Mouse (Mus musculus): ENCODE results near the gene Man2c1. TPM values are rescaled to one million over a fixed set of nuclear protein-coding genes. Genes with fewer than 3 reads are reported as not detected.

Gene Man2c1
- polyA plus RNA-seq, 1 experiment: not detected

GRCm38 (mm10) chr9:57168411-57168810, 37.9 kb downstream of the Man2c1 start:
- TF ChIP-seq POLR2A (IDR thresholded peaks at IDR 0.05; ENCODE audit: insufficient read depth, low read depth, low read length) (no peak), CTCF (IDR thresholded peaks at IDR 0.05; ENCODE audit: insufficient read depth, low read depth, low read length) (no peak)
- H3K27ac ChIP-seq (ENCODE audit: insufficient read depth, low read depth, low read length): no peak overlapping the region
- H3K4me1 ChIP-seq (ENCODE audit: control insufficient read depth, insufficient read depth, low read length): no peaks in the 10 kb centered on the region
- WGBS: 84% methylated on average over 5 of the region's 5 CpGs
- H3K4me3 ChIP-seq (ENCODE audit: insufficient read depth, low read depth, low read length): no peak overlapping the region

Other genes with a start within 250 kb of the Man2c1 start
- not detected in 2 replicates for gene Snx33, start 202.3 kb upstream of the Man2c1 start, polyA plus RNA-seq (2012; ENCODE audit: insufficient read depth, insufficient read length, low replicate concordance, missing spikeins)
- not detected in 2 replicates for gene Imp3, start 193.2 kb upstream of the Man2c1 start, polyA plus RNA-seq (2012; ENCODE audit: insufficient read depth, insufficient read length, low replicate concordance, missing spikeins)
- gene Snupn, start 179.8 kb upstream of the Man2c1 start, polyA plus RNA-seq (2012; ENCODE audit: insufficient read depth, insufficient read length, low replicate concordance, missing spikeins): not detected in 2 replicates
- gene Ptpn9, start 135.8 kb upstream of the Man2c1 start, polyA plus RNA-seq (2012; ENCODE audit: insufficient read depth, insufficient read length, low replicate concordance, missing spikeins): not detected in 2 replicates
- gene Sin3a, start 58.6 kb upstream of the Man2c1 start, polyA plus RNA-seq (2012; ENCODE audit: insufficient read depth, insufficient read length, low replicate concordance, missing spikeins): not detected in 2 replicates
- not detected in 2 replicates for gene Neil1, start 17.6 kb downstream of the Man2c1 start, polyA plus RNA-seq (2012; ENCODE audit: insufficient read depth, insufficient read length, low replicate concordance, missing spikeins)
- gene Commd4, start 27.6 kb downstream of the Man2c1 start, polyA plus RNA-seq (2012; ENCODE audit: insufficient read depth, insufficient read length, low replicate concordance, missing spikeins): not detected in 2 replicates
- not detected in 2 replicates for gene Trcg1, start 105.9 kb downstream of the Man2c1 start, polyA plus RNA-seq (2012; ENCODE audit: insufficient read depth, insufficient read length, low replicate concordance, missing spikeins)
- not detected in 2 replicates for gene 1700017B05Rik, start 131.9 kb downstream of the Man2c1 start, polyA plus RNA-seq (2012; ENCODE audit: insufficient read depth, insufficient read length, low replicate concordance, missing spikeins)